Mouse (Mus musculus) neural tube, embryonic 11.5 days (tissue): ENCODE measurements around the gene Pla2g2f. TPM values are rescaled to one million over a fixed set of nuclear protein-coding genes. Genes with fewer than 3 reads are reported as not detected.

Experiments
- ATAC-seq: fragments of 200-750 bp; cut with Nextera tagmentation; 2 replicates; pipeline ENCODE4 v1.8.0; 2017; ENCODE audit warnings: moderate number of reproducible peaks, mild to moderate bottlenecking, moderate TSS enrichment, moderate library complexity; ENCODE audit not compliant: insufficient read depth, low FRiP score, low TSS enrichment
- DNase-seq: peaks from one replicate; pipeline ENCODE4 v3.0.0-alpha.2; 2015; ENCODE audit warnings: low spot score
- H3K27ac ChIP-seq: fragments of 300-500 bp; sonication (generic); 2 replicates; pipeline ENCODE4 v1.5.1; 2014; ENCODE audit warnings: low read depth, mild to moderate bottlenecking, low read length
- H3K27me3 ChIP-seq: fragments of 300-500 bp; sonication (generic); 2 replicates; pipeline ENCODE4 v1.6.1; 2014; ENCODE audit warnings: mild to moderate bottlenecking, low read length, mixed read lengths; ENCODE audit not compliant: control insufficient read depth, insufficient read depth
- H3K36me3 ChIP-seq: fragments of 300-500 bp; sonication (generic); 2 replicates; pipeline ENCODE4 v1.6.1; 2014; ENCODE audit warnings: mild to moderate bottlenecking, low read length, moderate library complexity, mixed read lengths; ENCODE audit not compliant: control insufficient read depth, insufficient read depth
- H3K4me1 ChIP-seq: fragments of 300-500 bp; sonication (generic); 2 replicates; pipeline ENCODE4 v1.6.1; 2014; ENCODE audit warnings: low read length, mixed read lengths; ENCODE audit not compliant: control insufficient read depth, insufficient read depth
- H3K4me2 ChIP-seq: fragments of 300-500 bp; sonication (generic); 2 replicates; pipeline ENCODE4 v1.6.1; 2014; ENCODE audit warnings: low read depth, mild to moderate bottlenecking, moderate library complexity
- H3K4me3 ChIP-seq: fragments of 300-500 bp; sonication (generic); 2 replicates; pipeline ENCODE4 v1.5.1; 2014; ENCODE audit warnings: low read depth, low read length
- H3K9ac ChIP-seq: fragments of 300-500 bp; sonication (generic); 2 replicates; pipeline ENCODE4 v1.6.1; 2014; ENCODE audit warnings: mild to moderate bottlenecking, low read length
- H3K9me3 ChIP-seq: fragments of 300-500 bp; sonication (generic); 2 replicates; pipeline ENCODE4 v1.6.1; 2016; ENCODE audit warnings: low read length; ENCODE audit not compliant: control insufficient read depth
- WGBS: fragments of 180-500 bp; shearing (Covaris S2); extraction: QIAGEN DNeasy Blood & Tissue Kit; methylation state at CpG from one replicate; pipeline ENCODE4 v1.1.7; 2014; 5-methylcytosine and 5-hydroxymethylcytosine counted together
- polyA plus RNA-seq: library from polyadenylated mRNA; unstranded; fragments of >200 nt; fragmentation: Nextera tagmentation; extraction: Ambion mirVana; gene quantifications from 2 replicates; pipeline ENCODE4 v1.2.1, GENCODE M21; 2014

The Pla2g2f gene
- polyA plus RNA-seq, 1 experiment from 2014 or later, result 0.17 TPM

DNA sequence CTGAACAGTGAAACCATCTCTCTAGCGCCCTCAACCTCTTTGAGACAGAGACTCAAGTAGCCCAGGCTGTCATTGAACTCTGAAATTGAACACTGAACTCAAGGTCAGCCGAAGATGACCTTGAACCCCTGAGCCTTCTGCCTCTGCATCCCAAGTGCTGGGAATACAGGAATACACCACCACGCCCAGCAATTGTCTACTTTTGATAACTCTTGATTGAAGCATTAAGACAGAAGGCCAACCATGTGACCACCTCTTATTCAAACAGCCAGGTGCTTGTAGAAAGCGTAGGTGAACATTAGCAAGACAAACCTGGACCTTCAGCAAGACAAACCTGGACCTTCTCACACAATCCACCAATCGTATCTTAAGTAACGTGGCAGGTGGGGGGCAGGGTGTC lies 36.9 kb upstream of the Pla2g2f start:
- DNase-seq (no peak), ATAC-seq (no peak)
- Histone ChIP-seq H3K4me1 (no peaks in the 10 kb centered on the region), H3K27me3 (no peaks in the 10 kb centered on the region), H3K4me2 (no peak overlapping the region), H3K4me3 (no peak overlapping the region), H3K9ac (no peak overlapping the region), H3K27ac (no peak overlapping the region), H3K9me3 (no peaks in the 10 kb centered on the region), H3K36me3 (no peaks in the 10 kb centered on the region)
- WGBS, result 89% methylated on average over 6 of the region's 6 CpGs

GRCm38 (mm10) chr4:138793276-138793675 lies 35.9 kb upstream of the Pla2g2f start:
- no peaks in the 10 kb centered on the region for H3K4me1 ChIP-seq
- WGBS, result 77% methylated on average over 2 of the region's 2 CpGs

DNA sequence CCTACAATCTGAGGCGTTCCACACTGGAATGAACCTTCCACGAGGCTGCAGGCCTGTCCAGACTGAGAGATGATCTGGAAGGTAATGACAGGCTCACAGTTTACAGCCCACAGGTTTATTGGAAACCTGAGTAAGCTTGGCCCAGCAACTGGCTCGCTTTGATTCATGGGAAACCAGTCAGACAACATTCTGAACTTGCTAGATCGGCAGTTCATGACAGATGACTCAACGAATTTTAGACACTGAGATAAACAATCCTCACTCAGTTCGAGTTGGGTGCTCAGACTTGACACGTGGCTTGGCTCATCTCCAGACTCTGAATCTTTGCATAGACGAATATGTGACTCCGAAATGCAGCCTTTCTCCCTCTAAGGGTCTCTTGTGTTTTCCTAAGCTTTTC lies 35.2 kb upstream of the Pla2g2f start:
- Histone ChIP-seq H3K4me1 (no peaks in the 10 kb centered on the region), H3K4me2 (no peak overlapping the region), H3K27me3 (no peaks in the 10 kb centered on the region), H3K4me3 (no peak overlapping the region), H3K9me3 (no peaks in the 10 kb centered on the region), H3K36me3 (no peaks in the 10 kb centered on the region), H3K27ac (no peak overlapping the region), H3K9ac (no peak overlapping the region)
- no peak for DNase-seq
- 72% methylated on average over 9 of the region's 9 CpGs for WGBS
- no peak for ATAC-seq

More at GRCm38 (mm10) chr4:138793276-138793675, 35.9 kb upstream of the Pla2g2f start:
- no peaks in the 10 kb centered on the region for H3K36me3 ChIP-seq
- H3K4me2 ChIP-seq, result no peak overlapping the region
- H3K4me3 ChIP-seq, result no peak overlapping the region
- ATAC-seq (no peak), DNase-seq (no peak)
- no peaks in the 10 kb centered on the region for H3K27me3 ChIP-seq
- no peak overlapping the region for H3K9ac ChIP-seq
- no peak overlapping the region for H3K27ac ChIP-seq
- no peaks in the 10 kb centered on the region for H3K9me3 ChIP-seq

DNA sequence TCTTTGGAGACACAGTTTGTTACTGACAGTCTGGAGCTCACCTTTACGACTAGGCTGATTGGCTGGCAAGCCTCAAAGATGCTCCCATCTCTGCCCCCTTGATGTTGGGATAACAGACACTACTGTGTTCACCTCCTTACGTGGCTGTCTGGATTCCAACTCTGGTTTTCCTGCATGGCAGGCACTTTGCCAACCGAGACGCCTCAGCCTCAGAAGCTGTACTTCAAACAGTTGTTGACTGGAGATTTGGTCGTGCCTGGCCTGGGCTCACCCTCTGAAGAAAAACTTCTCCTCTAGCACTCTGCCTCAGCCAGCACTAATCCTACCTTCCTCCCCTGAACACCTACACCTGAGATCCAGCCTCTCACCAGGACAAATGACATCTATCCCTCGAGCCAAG lies 34.0 kb upstream of the Pla2g2f start:
- Histone ChIP-seq H3K27ac (no peak overlapping the region), H3K4me2 (no peak overlapping the region), H3K4me1 (no peaks in the 10 kb centered on the region), H3K9ac (no peak overlapping the region), H3K4me3 (no peak overlapping the region), H3K27me3 (no peaks in the 10 kb centered on the region), H3K9me3 (no peaks in the 10 kb centered on the region), H3K36me3 (no peaks in the 10 kb centered on the region)
- 73% methylated on average over 6 of the region's 6 CpGs for WGBS
- ATAC-seq (no peak), DNase-seq (no peak)

- Histone ChIP-seq H3K27me3 (no peaks in the 10 kb centered on the region), H3K9ac (no peak overlapping the region), H3K4me1 (no peaks in the 10 kb centered on the region), H3K4me3 (no peak overlapping the region), H3K9me3 (no peaks in the 10 kb centered on the region), H3K27ac (no peak overlapping the region), H3K4me2 (no peak overlapping the region), H3K36me3 (no peaks in the 10 kb centered on the region)
- 78% methylated on average over 4 of the region's 4 CpGs for WGBS
- DNase-seq (no peak), ATAC-seq (no peak)
These were observed 31.0 kb upstream of the Pla2g2f start for GRCm38 (mm10) chr4:138788381-138788780.

DNA sequence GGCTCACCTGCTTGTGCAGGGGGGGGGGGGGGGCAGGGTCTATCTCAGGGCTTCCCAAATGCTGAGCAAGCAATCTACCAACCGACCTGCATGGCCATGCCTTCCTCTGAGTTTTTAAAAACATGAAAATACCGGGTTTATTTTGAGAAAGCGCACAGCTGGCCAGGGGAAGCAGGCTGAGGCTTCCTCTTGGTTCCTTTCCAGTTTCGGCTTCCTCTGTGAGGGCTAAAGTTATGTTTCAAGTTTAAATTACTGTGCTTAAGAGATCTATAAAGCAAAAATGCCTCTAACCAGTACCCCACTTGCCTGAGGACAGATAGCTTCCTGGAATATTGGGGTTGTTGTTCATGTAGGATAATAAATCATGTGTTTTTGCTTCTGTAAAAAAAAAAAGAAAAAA lies 28.7 kb upstream of the Pla2g2f start:
- Histone ChIP-seq H3K9ac (no peak overlapping the region), H3K36me3 (no peaks in the 10 kb centered on the region), H3K4me1 (no peaks in the 10 kb centered on the region), H3K27me3 (no peaks in the 10 kb centered on the region), H3K27ac (no peak overlapping the region), H3K4me3 (no peak overlapping the region), H3K9me3 (no peaks in the 10 kb centered on the region), H3K4me2 (no peak overlapping the region)
- WGBS, result 71% methylated on average over 4 of the region's 4 CpGs
- ATAC-seq (no peak), DNase-seq (no peak)

GRCm38 (mm10) chr4:138785721-138786120 lies 28.3 kb upstream of the Pla2g2f start:
- H3K9me3 ChIP-seq, result no peaks in the 10 kb centered on the region
- ATAC-seq, result no peak
- 74% methylated on average over 4 of the region's 4 CpGs for WGBS

GRCm38 (mm10) chr4:138782098-138782497 lies 24.7 kb upstream of the Pla2g2f start:
- no peak for DNase-seq
- Histone ChIP-seq H3K4me2 (no peak overlapping the region), H3K4me3 (no peak overlapping the region), H3K27ac (no peak overlapping the region), H3K9me3 (no peaks in the 10 kb centered on the region), H3K36me3 (no peaks in the 10 kb centered on the region), H3K4me1 (no peaks in the 10 kb centered on the region), H3K27me3 (no peaks in the 10 kb centered on the region), H3K9ac (no peak overlapping the region)
- WGBS, result 83% methylated on average over 6 of the region's 6 CpGs
- no peak for ATAC-seq

More at GRCm38 (mm10) chr4:138785721-138786120, 28.3 kb upstream of the Pla2g2f start:
- no peak overlapping the region for H3K9ac ChIP-seq
- DNase-seq, result no peak
- H3K4me1 ChIP-seq, result no peaks in the 10 kb centered on the region
- no peak overlapping the region for H3K27ac ChIP-seq
- no peaks in the 10 kb centered on the region for H3K27me3 ChIP-seq
- H3K4me2 ChIP-seq, result no peak overlapping the region
- H3K36me3 ChIP-seq, result no peaks in the 10 kb centered on the region
- no peak overlapping the region for H3K4me3 ChIP-seq

DNA sequence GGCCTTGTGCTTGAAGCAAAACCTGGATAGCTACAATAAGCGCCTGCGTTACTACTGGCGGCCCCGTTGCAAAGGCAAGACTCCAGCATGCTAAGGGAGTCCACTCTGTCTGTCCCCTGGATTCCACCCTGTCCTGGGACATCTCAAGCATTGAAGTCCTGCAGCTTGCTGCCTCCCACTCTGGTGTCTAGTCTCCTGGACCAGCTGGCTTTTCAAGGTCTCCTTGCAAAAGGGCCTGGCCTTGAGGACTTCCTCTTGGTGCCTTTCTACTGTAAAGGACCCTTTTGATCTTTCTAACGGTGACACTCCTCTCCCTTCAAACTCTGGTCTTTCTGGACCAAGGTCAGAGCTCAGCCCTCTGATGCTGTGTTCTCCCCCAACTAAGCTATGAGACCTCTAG lies 22.9 kb upstream of the Pla2g2f start:
- H3K36me3 ChIP-seq, result no peaks in the 10 kb centered on the region
- ATAC-seq (no peak), DNase-seq (no peak)
- H3K27me3 ChIP-seq, result no peaks in the 10 kb centered on the region
- no peak overlapping the region for H3K4me3 ChIP-seq
- WGBS, result 92% methylated on average over 5 of the region's 5 CpGs
- H3K27ac ChIP-seq, result no peak overlapping the region
- H3K9ac ChIP-seq, result no peak overlapping the region
- no peak overlapping the region for H3K4me2 ChIP-seq
- no peaks in the 10 kb centered on the region for H3K9me3 ChIP-seq
- H3K4me1 ChIP-seq, result no peaks in the 10 kb centered on the region
